Mouse (Mus musculus) frontal cortex, adult (tissue): Measurements from ENCODE around the gene Gsg1.

Experiments
- ATAC-seq: cut with Nextera tagmentation; 2 replicates; pipeline ENCODE4 v1.9.2; 2017; ENCODE audit warnings: mild to moderate bottlenecking, moderate library complexity, mixed read lengths; ENCODE audit not compliant: low TSS enrichment

Gsg1 gene

DNA sequence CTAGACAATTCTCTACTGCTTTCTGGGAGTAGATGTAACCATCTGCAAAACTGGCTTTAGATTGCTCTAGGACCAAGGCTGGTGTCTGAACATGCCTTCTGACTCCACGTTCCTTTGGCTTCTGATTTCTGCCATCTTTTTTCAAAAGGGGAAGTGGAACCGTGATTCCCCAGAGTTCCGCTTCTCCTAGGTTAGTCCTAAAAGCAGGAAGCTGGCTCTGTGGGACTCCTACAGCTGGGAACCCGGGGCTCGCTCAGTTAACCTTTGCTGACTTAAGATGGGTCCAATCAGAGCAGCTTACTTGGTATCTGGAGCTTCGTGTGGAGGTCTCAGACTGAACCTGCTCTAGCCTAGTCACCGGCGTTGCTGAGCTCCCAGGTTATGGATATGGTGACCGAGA lies 7.0 kb upstream of the Gsg1 start:
- ATAC-seq = no peak

DNA sequence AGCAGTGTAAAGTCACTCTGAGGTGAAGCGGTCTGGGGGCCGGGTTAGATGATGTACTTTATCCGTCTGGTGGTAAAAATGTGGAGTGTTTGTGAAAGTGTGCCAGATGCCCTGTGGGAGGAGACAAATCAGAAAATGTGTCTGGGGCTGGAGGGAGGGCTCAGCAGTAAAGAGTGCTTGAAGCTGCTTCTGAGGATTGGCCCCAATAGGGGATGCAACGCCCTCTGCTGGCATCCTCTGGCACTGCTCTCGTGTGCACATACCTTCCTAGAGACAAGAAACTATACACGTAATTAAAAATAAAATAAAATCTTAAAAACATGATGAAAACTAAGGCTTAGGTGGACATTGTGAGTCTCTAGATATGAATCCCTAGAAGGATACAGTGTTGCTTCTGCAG lies 6.3 kb upstream of the Gsg1 start:
- ATAC-seq = no peak

DNA sequence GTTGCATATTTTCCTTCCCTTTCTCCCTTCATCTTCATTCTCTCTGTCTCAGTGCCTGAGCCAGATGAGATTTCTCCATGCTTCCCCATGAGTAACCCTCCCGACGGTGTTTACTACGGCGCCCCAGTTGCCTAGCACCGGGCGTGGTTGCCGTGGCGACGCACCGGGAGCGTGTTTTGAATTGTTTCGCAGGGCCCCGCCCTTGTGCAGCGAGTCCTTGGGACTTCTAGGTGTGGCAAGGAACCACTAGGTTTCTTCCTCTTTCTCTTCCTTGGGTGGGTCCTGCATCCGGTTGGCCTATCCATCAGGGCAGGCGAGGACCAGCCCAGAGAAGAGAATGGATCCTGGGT lies 1.4 kb downstream of the Gsg1 start:
- peak; percentile 89 for ATAC-seq

DNA sequence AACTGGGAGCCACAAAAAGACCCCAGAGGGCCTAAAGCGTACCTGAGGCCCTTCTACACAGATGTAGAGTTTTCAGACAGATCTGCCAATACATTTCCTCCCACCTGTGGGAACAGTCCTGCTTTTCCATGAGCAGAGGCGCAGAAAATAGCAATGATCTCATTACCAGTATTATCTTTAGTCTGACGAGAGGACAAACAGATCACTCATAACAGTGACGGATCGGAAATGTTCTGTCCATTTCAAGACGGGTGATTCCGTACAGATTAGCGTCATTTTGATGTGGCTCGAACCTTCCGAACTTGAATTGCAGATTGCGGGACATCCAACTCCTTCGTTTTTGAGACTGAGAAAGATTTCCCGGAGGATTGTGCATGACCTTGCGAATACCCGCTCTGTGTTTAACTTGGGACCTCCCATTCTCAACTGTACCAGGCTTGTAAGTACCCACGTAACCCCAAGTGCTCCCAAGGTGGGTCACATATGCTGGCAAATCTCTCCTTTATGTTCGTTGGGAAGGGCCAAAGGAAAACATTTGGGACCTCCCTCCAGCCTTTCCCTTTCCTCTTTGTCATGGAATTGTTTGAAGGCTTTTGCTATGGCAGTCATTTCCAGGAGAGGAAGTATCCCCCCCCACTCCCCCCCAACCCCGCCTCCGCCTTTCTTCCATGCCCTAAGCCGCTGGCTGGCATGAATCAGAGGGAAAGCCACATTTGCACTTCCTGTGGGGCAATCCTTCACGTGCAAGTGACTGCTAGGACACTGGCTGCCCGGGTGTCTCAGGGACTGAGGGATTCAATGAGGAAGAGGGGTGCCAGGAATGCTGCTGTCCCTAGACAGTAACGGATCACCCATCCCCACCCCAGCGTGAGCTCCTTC lies 2.1 kb downstream of the Gsg1 start:
- peak; percentile 39 for ATAC-seq

DNA sequence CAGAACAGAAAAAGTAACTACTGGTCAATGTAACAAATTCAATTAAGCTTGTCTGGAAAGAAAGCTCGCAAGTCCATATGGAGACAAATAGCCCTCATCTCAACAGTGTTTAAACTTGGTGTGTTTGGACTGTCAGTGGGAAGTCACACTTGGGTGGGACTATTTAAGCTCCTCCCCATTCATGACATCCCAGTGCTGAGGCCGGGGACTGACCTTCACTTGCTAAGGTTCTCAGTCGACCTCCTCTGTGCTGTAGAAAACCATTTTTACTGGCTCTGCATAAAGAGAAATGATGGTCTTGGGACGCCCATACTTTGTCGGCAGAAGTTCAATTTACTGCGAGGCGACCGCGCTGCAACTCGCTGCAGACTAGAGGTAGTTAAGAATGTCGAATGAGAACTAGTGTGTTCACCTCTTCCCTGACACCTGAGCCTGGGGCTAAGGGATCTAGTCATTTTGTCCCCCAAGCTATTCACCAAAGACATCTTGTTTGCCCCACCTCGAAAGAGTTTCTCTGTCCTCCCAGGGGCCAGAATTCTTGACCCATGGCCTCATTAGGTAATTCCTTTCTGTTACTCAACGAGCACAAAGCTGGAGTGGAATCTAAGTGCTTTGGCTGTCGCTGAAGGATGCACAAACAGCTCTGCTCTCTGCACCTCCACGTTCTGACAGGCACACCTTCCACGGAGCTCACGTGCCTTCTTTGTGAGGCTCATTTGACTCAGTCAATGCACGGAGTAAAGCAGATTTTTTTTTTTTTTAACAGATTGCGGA lies 3.0 kb downstream of the Gsg1 start:
- ATAC-seq = no peak

DNA sequence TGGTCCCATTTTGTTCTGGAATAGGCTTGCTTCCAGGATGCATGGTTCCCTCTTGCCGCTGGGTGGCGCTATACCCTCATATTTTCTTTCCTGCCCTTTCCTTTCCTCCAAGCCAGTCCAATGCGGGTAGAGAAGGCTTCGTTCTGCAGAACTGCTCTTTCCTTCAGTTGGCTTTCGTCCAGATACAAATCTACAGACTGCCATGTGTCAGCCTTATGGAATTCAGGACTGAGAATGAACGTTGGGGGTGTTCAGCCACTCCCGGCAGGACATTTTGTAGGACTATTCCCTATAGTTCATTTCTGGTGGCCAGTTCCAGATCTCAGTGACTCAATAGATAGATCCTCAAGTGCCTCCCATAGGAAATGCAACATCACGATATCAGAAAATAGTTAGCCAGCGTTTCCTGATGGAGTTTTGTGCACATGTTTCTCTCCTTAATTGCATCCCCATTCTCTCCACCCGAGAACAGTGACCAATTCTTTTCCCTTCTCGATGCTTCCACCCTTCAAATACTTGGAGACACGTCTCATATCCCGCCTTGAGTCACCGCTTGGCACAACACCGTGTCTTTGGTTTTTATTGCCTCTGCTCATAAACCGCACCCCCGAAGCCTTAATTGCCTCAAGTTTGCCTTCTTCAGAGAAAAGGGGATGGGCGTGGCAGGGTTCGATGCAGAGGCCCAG lies 4.2 kb downstream of the Gsg1 start:
- peak; percentile 66; the same call in 1 of the 2 replicates for ATAC-seq

DNA sequence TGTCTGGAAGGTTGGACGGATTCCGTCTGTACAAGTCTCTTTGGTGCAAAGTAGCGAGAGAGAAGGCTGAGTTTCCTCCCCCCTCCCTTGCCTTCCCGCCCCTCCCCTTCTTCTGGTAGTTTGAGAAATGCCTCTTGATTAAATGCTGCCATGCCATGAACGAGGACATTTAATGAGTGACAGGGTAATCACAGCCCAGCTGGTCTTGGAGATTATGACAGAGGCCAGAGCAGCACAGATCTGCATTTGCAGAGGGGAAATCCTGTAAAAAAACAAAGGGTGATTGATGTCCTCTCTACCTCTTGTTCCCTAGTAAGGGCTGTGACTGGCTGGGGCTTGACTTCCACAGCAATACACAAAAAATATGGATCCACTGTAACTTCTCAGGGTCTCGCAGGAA lies 6.3 kb downstream of the Gsg1 start:
- ATAC-seq = no peak

DNA sequence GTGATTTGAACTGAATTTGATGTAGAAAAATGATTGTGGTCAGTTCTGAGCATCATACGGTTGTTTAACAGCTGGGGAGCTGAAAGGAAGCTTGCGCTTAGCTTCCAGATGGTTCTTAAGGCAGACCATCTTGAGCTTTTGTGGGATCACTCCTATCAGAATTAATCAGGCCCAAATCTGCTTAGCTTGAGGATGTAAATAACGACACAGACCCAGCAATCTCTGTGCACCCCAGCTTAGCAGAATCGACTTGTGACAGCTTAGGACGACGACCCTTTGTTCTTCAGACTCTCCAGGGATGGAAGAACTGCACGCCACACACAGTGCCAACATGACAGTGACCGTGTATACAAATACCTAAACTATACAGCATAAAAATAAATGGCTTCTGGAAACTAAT lies 8.6 kb downstream of the Gsg1 start:
- ATAC-seq = no peak

DNA sequence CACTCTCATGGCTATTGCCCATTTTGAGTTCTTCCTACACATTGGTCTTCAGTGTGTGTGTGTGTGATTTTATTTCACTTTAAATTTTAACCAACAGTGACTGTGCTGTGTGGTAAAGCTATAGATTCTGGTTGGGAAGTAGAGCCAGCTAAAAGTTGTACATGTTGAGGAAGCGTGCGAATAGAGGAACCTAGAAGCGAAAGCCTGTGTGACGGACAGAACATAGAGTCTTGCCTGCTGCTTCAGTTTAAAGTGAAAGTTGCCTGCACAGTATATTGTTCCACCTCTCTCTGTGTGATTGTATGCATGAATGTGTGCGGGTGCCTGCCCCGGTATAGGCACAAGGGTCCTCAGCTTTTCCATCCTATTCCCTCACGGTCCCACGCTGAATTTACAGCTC lies 13.8 kb downstream of the Gsg1 start:
- no peak; the same call in 1 of the 2 replicates for ATAC-seq

DNA sequence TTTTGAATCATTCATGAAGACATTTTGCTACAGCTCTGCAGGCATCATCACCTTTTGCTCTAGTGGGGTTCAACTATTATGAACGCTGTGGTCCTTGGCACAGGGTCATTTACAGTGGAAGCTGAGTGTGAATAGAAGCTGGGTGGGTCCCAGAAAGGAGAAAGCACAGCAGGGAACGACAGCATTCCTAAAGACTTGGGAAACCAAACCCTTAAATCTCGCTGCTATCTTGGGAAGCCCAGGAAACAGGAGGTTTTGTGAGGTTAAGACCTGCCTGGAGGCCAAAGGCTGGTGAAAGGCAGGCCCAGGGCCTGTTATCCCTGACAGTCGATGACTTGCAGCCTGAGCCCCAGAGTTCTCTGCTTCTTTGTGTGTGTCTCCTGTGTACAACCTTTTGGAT lies 15.9 kb downstream of the Gsg1 start:
- ATAC-seq = no peak

DNA sequence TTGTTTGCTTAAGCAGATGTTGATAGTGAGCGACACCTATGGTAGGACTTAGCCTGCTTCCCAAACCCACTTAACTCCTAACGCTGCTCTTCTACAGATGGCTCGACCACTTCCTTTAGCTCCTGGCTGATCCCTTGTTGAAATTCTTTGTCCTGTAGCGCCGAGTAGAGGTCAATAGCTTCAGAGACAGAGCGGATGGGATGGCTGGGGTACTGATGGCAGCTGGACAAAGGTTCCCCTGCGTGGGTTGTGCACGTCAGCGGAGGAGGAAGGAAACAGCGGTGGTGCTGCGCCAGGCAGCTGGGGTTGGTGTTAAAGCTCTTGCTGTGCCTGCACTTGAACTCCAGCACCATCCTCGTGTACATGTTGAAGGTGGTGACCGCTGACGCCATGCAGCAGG lies 16.8 kb downstream of the Gsg1 start:
- no peak for ATAC-seq

DNA sequence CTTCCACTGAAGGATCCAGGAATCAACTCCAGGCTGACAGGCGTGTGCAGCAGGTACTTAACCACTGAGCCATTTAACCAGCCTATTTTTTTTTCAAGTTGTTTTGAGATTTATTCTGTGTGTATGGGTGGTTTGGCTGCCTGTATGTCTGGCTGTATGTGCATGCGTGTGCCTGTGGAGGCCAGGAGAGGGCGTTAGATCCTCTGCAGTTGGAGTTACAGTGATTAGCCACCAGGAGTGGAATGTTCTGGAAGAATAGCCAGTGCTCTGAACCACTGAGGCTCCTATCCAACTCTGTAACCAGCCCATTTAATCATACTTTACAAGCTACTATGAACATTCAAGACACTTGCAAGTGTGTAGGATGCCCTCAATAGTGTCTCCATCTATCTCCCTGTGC lies 17.6 kb downstream of the Gsg1 start:
- no peak for ATAC-seq

DNA sequence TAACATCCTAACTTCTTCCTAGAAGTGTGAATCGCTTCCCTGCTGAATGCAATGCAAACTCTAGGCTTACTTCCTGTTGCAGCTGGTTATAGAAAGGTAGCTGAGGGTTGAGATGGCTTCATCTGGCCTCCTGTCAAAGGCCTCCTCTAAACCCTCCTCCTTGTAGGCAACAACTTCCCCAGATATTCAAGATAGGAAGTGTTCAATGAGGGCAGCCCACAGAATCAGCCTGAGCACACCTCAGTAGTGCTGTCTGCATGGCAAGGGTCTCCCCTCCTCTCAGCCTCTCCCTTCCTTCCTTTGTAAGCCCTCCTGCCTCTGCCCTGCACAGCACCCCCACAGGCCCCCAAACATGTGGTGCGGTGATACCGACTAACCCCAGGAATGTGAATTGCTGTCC lies 18.4 kb downstream of the Gsg1 start:
- ATAC-seq = no peak

DNA sequence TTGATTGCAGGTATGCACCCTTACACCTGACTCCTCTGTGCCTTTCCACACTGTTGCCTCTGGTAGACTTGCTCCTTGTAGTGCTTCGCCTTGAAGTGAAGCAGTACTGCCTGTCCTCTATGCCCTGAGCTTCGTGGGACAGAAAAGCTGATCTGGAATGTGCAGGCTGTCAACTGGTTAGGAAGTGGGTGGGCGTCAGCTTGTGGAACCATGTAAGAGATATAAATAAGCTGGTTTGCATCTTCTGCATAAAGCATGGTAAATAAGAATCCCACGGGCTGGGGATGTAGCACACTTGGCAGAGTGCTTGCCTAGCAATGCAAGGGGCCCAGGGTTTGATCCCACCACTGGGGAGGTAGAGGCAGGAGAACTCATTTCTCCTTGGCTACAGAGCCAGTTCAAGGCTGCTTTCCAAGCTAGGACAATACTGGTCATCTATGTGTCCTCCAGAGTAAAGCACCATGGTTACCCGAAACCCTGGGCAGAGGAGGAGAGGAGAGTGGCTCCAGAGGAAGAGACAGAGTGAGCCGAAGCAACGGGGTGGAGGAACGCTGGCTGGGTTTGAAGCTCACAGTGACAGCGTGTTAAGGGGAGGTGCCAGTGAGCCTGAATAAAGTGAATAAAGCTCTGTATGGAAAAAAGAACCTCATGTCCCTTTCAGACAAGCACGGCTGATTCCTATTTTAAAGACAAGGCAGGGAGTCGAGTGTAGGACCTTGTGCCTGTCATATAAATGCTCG lies 21.5 kb downstream of the Gsg1 start:
- peak; percentile 75 for ATAC-seq

DNA sequence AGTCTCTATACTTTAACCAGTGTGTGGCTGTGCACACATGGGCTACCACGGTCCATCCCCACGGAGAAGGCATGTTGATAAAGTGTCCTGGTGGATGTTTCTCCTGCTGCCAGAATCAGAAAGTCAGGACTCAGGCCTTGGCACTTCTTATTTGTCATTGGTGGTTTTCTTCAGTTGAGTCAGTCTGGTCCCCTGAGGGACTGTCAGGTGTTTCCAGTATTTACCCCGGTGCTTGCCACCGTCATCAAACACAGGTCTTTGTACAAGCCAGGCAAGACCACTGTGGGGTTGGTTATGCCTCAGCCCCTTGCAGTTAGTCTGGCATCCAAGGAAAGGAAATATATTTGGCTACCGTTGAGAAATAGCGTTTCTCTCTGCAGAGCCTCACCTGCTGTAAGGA lies 23.6 kb downstream of the Gsg1 start:
- no peak for ATAC-seq

DNA sequence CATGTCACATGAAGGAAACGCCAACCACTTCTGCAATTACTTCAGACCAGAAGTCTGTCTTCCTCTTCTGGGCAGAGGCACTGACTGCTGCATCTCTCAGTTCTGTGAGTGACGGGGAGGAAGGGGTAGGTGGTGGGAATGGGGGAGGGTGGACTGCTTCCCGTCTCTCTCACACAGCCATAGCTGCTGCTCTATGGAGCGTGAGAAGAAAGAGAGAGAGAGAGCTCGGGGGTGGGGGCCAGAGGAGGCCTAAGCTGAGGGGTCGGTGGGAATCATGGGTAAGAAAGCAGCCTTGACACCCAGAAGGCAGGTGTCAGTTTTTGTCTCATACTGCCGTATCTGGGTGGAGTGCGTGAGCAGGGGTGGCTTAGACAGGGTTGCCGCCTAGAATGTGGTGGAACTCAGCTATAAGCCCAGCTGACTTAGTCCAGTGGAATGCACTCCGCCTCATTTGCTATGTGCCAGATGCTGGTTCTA lies 25.6 kb downstream of the Gsg1 start:
- ATAC-seq = peak; percentile 51

DNA sequence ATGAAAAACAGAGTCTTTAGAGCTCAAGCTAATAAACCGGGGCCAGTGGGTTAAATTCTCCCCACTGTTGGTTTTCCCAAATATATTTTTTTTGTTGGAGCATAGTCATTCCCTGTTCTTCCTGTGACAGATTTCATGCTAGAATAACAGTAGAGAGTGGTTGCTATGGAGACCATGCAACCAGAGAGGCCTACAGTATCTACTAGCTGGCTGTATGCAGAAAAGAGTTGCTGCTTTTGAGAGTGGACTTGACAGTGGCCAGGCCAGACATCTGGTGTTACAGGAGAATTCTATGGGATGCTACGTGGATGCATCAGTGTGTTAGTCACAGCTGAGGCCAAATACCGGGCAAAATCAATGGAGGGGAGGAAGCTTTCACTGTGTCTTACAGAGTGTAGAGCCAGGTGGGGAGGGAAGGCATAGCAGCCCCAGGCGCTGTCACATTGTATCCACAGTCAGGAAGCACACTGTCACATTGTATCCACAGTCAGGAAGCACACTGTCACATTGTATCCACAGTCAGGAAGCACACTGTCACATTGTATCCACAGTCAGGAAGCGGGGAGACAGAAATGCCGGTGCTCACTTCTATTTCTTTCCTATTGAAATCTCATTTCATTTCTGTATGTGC lies 30.2 kb downstream of the Gsg1 start:
- ATAC-seq = peak; percentile 83

DNA sequence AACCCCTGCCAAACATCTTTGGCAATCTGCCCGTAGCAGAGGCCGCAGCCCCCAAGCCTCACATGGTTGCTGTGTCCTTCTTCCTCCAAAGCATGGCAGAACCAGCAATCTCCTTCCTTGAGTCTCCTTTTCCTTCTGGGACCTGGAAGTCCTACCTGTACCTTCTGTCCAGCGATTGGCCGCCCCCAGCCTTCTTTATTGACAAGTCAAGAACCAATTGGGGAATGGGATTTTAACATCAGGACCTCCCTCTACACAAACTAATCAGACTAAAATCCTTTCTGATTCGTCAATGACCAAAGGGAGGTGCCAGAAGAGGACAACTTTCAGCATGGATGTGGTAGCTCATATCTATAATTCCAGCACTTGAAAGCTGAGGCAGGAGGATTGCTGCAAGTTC lies 34.2 kb downstream of the Gsg1 start:
- ATAC-seq = no peak

DNA sequence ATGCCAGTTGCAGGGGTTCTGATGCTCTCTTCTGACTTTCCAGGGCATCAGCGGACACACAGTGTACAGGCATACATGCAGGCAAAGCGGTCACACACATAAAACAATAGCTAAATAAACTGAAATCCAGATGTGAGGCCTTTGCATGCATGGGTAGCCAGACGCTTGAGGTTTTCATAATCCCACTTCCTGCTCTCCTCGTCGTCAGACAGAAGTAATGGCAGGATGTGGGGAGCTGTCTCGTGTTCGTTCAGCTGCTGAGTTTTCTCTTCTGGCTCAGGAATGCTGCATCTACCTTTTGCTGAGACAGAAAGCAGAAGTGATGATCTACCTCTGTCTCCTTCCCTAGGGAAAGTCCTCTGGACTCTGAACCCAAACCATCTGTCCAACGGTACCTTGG lies 35.8 kb downstream of the Gsg1 start:
- no peak for ATAC-seq

DNA sequence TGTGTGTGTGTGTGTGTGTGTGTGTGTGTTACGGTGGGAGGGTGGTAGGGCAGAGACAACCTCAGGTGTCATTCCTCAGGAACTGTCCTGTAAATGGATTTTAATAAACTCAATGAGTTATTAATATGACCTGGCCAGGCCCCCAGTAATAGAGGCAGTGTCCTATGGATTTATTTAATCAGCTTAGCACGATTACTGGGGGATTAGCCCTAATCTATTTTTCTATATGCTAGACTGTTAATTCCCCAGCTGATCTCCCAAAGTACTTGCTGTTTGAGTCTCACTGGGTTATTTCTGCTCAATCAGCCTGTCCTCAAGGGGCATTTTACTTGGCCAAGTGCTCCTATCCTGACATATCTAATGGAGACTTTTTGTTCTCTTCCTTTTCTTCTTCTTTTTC lies 41.5 kb downstream of the Gsg1 start:
- no peak for ATAC-seq

DNA sequence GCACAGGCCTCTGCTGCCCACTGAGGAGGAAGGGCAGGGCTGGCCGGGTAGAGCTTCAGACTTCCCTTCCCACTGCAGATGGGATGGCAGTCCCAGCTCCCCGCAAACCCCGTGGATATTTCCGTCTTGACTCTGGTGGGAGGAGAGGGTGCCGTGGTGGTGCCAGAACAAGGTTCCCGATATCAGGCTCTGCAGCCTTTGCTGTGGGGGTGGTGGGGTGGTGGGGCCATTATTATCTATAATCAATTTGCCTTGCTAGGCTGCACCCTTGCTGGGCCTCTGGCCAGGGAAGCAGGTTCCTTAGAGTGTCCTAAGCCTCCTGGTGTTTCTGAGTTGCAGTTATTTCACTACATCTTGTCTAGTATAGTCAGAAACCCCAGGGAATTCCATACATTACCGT lies 43.0 kb downstream of the Gsg1 start:
- no peak for ATAC-seq
